ENCODE assay signal across 8 mouse cellular contexts in genomic region chr1:69242289-69242909, GRCm38 (mm10).
A peak's percentile ranks its signal among the peaks of the same experiment; 100 is the strongest.
DNase-seq lines count a peak whose midpoint lies in the region; ATAC-seq lines count a peak whose summit lies in the region.

No protein-coding gene starts in this region.

- H3K36me3 ChIP-seq in heart, embryonic 12.5 days: no peaks in the 10 kb centered on the region
- H3K36me3 ChIP-seq in hindbrain, embryonic 12.5 days: no peaks in the 10 kb centered on the region
- no peaks in the 10 kb centered on the region for H3K36me3 ChIP-seq in midbrain, embryonic 11.5 days (ENCODE audit: control insufficient read depth, insufficient read depth, low read length)

- H3K27ac ChIP-seq in heart, embryonic 12.5 days (ENCODE audit: poor library complexity, severe bottlenecking): no peak overlapping the region
- H3K27ac ChIP-seq in hindbrain, embryonic 12.5 days: no peak overlapping the region
- no peak overlapping the region for H3K27ac ChIP-seq in midbrain, embryonic 11.5 days (ENCODE audit: low read depth, low read length)

- no peaks in the 10 kb centered on the region for H3K4me1 ChIP-seq in heart, embryonic 12.5 days (replicated peaks)
- H3K4me1 ChIP-seq in hindbrain, embryonic 12.5 days: 0 out of 2 replicates have a peak, but pooled peaks cover 3% of the 10 kb centered on the region
- no peaks in the 10 kb centered on the region for H3K4me1 ChIP-seq in midbrain, embryonic 11.5 days (ENCODE audit: control insufficient read depth, insufficient read depth, low read length)

- 64% methylated on average over 3 of the region's 3 CpGs for WGBS in heart, embryonic 12.5 days
- 70% methylated on average over 3 of the region's 3 CpGs for WGBS in hindbrain, embryonic 12.5 days
- whole genome bisulfite sequencing in midbrain, embryonic 11.5 days: 69% methylated on average over 3 of the region's 3 CpGs

- H3K9ac ChIP-seq in heart, embryonic 12.5 days: no peak overlapping the region
- H3K9ac ChIP-seq in hindbrain, embryonic 12.5 days: no peak overlapping the region
- peak overlapping the region; percentile 46; the same call in 1 of the 2 replicates for H3K9ac ChIP-seq in midbrain, embryonic 11.5 days (ENCODE audit: low read length)

- no peaks in the 10 kb centered on the region for H3K9me3 ChIP-seq in heart, embryonic 12.5 days (replicated peaks)
- no peaks in the 10 kb centered on the region for H3K9me3 ChIP-seq in hindbrain, embryonic 12.5 days (replicated peaks)
- H3K9me3 ChIP-seq in midbrain, embryonic 11.5 days (ENCODE audit: control insufficient read depth, low read length): no peaks in the 10 kb centered on the region

- intact Hi-C loops in heart, postnatal 10 days (cut with DNase I): loop anchor here (5.0 kb wide), 2 partner anchors 445 to 535 kb away; partner anchors contain the start of gene Ikzf2

- ATAC-seq in heart, embryonic 12.5 days (ENCODE audit: insufficient number of reproducible peaks, low FRiP score): no peak
- peak; percentile 27 for ATAC-seq in CD4-positive, CD25-positive, alpha-beta regulatory T cell, adult 4 months
- no peak for ATAC-seq in hindbrain, embryonic 12.5 days (ENCODE audit: low FRiP score)
- peak; percentile 49 for ATAC-seq in midbrain, embryonic 11.5 days (ENCODE audit: low FRiP score)

- H3K27me3 ChIP-seq in heart, embryonic 12.5 days (replicated peaks): no peaks in the 10 kb centered on the region
- no peaks in the 10 kb centered on the region for H3K27me3 ChIP-seq in hindbrain, embryonic 12.5 days
- H3K27me3 ChIP-seq in midbrain, embryonic 11.5 days (ENCODE audit: control insufficient read depth, insufficient read depth, low read length): no peaks in the 10 kb centered on the region

- no peak for DNase-seq in heart, postnatal 10 days
- no peak for DNase-seq in midbrain, embryonic 11.5 days (ENCODE audit: low spot score, missing footprints)
- no peak for DNase-seq in right cerebral cortex, adult 18-20 months
- DNase-seq in cerebellum, adult 11-12 months: no peak
- DNase-seq in cerebellum, adult 9-10 months: no peak

- H3K4me2 ChIP-seq in heart, embryonic 12.5 days: peak overlapping the region; percentile 64
- peak overlapping the region; percentile 52 for H3K4me2 ChIP-seq in hindbrain, embryonic 12.5 days (replicated peaks)
- peak overlapping the region; percentile 47 for H3K4me2 ChIP-seq in midbrain, embryonic 11.5 days

- no peak overlapping the region; the same call in 1 of the 2 replicates for H3K4me3 ChIP-seq in heart, embryonic 12.5 days
- peak overlapping the region; percentile 21 for H3K4me3 ChIP-seq in hindbrain, embryonic 12.5 days
- H3K4me3 ChIP-seq in midbrain, embryonic 11.5 days (ENCODE audit: low read depth, low read length): peak overlapping the region; percentile 23; the same call in 1 of the 2 replicates

Comparison
In these comparisons a context has a peak if more than half of its experiments do, and no peak if none do; other contexts are left out.
1. ATAC-seq: peak in CD4-positive, CD25-positive, alpha-beta regulatory T cell, adult 4 months (single experiment) and midbrain, embryonic 11.5 days (single experiment); none in heart, embryonic 12.5 days (single experiment) and hindbrain, embryonic 12.5 days (single experiment).
2. Peak in every context shown above with its lines, with median percentiles within 50 percentile points of each other: H3K4me2 ChIP-seq.